Mouse (Mus musculus) MEL-GATA-1-ER (cell line): ENCODE measurements around the gene Eipr1.
"Not testable (repeated sequence)": the region's sequence is repeated elsewhere in the genome, so short reads cannot be mapped to it uniquely, and the experiment has no call there.

Experiments used
- DNase-seq: peaks from one replicate; pipeline ENCODE4 v3.0.0-alpha.2; 2012; ENCODE audit warnings: low read depth; ENCODE audit errors: extremely low read depth

Gene Eipr1

DNA sequence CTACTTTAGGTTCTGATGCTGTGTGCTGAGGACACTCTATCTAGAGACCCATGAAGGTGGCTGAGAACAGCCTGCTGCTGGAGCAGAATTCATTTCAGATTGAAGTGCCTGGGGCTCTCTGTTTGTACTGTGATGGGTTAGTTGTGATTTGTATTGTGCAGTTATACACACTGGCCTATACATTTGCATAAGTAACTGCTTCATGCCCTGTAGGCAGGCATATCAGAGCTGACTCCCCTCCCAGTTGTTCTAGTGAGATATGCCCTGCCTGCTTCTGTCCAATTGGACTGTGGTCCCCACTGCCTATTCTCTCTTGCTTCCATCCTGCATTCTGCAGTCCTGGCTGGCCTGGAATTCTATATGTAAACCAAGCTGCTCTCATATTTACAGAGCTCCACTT, 128.9 kb downstream of the Eipr1 start:
- no peak for DNase-seq

DNA sequence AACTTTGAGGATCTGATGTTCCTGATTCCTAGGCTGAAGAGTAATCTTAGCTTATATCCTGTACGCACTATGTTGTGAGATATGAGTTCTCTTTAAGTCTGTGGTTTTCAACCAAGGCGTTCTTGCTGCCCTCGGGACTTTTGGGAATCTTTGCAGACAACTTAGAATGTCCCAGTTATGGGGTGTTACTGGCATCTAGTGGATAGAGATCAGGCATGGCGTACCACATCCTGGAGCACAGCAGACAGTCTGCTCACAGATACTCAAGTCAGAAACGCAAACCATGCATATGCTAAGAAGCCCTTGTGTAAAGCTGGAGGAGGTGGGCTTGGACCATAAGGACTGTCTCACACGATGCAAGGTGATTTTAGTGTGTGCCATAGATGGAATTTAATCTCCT, 136.1 kb downstream of the Eipr1 start:
- no peak for DNase-seq

DNA sequence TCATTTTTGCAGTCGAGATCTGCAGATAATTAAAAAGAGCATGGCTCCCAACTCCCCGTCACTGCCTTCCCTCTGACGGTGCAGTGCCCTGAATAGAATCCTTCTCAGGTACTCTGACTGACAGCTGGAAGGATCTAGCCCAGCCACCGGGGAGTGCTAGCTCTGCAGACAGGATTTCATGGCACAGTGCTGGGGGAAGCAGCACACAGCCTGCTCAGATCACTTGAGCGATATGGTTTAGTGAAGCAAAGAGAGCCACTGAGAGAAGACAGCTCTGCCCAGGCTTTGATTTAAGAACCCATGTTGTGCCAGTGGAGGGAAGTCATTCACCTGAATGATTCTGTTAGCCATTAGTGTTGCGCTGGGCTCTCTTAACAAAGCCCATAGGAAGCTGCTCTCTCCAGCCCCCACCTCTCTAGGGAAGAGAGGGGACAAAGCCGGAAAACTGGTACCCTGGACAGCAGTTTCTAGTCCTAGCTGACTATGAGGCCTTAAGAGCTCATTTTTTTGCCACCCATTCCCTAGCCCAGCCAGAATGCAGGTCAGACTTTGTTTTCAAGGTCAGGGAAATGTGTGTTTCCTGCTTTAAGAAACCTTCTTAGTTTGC, 137.6 kb downstream of the Eipr1 start:
- DNase-seq = no peak

DNA sequence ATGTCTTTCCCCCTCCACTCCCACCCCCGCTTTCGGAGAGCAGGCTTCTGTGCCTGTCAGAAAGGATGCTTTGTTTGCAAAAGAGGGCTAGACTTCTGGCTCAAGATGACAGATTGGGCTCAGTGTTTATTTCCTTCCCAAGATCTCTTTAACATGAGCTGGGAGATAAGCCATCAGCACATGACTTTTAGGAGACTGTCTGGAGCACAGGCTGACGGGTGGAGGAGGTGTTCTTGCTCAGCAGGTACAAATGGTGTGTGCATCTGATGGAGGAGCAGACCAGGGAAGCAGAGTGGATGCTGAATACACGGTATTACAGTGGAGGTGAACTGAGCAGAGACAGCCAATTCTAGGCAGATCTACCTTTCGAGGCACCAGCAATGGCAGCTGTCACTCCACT, 139.9 kb downstream of the Eipr1 start:
- DNase-seq = no peak

DNA sequence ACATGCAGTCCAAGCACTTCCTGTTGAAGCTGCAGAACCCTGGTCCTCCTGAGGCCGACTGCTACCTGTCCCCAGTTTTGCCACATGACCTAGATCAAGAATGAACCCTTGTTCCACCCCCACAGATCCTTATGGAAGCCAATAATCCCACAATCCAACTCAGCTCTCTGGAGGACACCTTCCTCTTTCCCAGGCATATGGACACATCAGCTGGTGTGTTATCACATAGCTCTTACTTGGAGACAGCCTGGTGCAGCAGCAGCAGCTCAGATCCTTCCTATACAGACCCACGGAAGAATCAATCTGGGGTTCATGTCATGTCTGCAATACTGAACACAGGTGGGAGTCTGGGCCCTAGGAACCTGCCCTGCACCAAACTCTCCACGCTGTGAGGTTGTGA, 145.0 kb downstream of the Eipr1 start:
- DNase-seq = no peak

DNA sequence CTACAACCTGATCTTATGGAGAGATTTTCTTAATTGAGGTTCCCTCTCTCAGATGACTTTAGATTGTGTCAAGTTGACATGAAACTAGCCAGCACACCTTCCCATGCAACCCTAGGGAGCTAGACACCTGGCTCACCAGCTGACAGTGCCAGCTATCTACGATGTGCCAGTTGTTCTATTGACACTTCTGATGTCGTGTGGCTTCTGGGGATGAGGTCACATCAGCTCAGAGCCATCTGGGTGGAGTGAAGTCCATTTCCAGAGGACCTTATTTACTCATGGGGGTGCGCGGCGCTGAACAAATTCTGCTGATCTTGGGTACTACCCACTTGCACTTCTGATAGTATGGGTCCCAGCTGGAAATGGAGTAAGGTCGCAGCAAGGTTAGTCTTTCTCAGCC, 146.7 kb downstream of the Eipr1 start:
- no peak for DNase-seq

DNA sequence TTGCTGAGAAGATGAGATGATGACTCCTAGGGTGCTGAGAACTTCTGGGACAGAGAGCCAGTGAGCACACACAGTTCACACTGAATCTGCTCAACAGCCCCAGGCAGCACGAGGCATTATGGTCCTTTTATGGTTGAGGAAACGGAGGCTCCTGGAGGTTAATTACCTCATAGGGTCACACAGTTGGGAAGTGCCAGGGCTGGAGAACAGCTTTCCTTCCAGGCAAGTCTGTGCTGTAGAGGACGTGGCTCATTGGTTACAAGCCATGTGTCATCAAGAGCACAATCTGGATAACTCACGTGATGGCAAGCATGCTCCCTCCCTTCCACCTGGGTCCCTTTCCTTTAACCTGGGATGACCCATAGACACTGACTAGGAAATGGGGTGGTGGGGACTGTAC, 148.1 kb downstream of the Eipr1 start:
- DNase-seq = no peak

DNA sequence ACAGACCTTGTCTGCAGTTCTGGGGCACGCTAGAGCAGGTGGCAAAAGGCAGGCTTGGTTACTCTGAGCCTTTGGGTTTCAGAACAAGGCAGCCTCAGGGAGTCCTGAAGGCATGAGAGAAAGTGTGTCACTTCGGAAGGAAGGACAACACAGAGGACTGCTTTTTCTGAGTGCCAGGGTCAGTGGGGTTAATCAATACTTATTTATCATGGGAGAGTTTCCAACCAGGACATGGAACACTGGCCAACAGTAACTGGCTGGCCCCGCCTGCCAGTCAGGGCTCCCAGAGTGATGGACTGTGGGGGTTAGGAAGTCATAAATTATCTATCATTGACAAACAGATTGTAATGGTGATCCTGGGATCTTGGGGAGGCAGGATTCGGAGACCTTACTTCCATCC, 148.7 kb downstream of the Eipr1 start:
- DNase-seq = no peak

DNA sequence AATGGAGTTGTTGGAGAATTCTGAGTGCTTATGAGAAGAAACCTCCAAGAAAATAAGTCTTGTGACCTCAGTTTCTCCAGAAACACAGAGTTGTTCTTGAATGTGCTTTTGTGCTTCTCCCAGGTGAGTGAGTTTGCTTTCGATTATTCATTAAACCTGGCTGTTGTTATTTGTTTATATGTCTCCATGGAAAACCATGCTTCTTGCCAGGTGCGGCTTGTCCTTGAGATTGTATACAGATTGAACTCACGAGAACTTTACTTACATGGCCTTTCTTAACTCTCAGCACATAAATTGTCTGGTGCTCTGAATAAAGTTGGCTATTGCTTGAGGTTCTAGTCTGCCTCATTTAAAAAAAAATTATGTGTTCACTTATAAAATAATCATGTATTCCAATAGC, 150.5 kb downstream of the Eipr1 start:
- no peak for DNase-seq

DNA sequence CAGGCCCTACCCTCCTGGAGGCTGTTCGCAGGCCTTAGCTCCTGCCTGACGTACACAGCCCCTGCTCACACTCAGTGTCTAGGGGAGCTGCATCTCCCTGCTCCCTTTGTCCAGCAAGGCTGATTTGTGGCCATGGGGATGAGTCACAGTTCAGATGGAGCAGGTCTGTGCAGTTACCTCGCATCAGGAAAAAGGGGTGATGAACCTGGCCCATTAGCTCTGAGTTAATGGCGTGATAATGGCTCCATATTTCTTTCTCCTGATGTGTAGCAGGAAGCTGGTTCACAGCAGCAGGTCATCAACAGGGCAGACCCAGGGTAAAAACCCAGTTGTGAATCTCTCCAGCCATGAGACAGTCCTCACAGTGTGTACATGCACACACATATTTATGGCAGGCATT, 151.5 kb downstream of the Eipr1 start:
- DNase-seq = no peak

DNA sequence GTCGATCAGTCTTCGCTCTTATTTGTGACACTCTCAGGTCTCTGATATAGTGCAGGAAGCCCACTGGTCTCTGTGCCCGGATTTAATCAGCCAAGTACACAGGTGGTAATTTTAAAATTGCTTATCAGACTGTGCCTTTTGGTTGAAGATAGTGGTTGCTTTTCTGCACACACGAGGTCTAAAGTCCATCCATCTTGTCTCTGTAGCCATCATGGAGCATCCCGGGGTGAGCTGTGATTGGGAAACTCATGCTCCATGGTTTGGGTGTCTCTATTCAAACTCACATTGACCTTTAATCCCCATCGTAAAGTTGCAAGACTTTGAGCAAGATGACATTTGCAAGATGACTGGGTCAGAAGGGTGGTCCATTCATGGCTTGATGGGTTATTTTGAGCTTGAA, 153.9 kb downstream of the Eipr1 start:
- DNase-seq = no peak

DNA sequence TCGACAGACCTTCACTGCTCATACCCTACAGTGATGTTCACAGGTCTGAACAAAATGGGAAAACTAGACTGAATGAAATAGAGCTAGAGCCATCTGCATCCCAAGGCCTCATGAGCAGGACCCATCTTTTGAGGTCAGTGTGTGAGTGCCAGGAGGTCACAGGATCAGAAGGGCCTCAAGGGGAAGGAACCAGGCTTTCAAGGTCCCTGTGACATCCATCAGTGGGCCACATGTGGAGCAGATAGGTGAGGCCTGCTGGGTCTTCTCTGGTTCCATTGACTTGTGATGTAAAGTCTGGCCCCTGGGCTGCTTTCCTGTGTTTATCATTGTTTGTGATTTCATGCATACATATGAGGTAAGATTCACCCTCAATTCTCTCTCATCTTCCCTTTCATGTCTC, 154.4 kb downstream of the Eipr1 start:
- DNase-seq = no peak

DNA sequence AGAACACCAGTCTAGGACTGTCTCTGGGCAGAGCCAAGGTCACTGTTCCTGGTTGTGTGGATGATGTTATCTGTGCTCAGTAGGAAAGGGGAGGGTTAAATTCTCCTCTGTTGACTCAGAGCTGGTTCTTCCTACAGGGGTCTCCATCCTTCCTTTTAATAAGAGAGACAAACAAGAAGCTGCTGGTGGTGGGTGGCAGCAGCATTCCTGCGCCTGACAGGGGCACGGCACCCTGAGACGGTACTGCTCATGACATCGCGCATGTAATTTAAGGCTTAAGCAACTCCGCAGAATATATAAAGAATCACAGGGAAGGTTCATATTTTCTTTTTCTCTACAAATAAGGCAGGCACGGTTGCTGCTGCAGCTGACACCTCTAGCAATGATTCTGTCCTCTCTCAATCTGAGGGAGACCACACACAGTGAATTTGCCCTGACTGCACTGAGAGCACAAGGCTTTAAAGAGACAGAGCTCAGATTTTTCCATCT, 155.2 kb downstream of the Eipr1 start:
- DNase-seq = no peak

DNA sequence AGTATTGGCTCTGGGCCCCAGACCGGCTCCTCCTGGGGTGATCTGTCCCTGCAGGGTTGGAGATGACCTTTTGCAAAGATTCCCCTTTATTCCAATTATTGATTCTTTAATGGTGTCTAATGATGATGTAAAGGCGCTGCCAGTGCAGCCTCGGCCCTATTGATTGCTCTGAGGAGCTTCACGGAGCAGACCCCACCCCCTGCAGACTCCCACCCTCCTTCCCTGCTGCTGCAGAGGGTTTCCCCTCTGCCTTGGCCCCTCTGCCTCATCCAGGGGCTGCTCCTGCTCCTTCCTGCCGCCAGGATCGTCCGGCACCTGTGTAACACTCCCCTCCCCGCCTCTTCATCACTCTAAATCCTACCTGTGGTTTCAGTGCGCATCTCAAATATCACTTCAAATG, 156.2 kb downstream of the Eipr1 start:
- no peak for DNase-seq

DNA sequence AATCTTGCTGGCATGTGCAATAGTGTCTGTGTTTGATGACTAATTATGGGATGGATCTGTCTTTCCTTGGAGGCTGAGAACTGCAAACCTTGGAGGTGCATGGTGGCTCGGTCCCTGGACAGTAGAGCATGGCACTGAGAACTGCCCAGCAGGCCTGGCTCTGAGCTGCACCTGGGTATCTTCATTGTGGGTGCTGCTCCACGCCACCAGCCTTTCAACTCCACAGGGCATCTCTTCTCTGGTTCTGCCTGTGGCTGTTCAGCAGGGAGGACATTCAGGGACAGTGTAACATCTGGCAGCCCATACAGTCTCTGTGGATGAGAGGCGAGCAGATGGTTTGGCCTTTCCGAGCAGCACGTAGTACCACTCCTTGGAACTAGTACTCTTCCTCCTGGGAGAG, 158.2 kb downstream of the Eipr1 start:
- no peak for DNase-seq

DNA sequence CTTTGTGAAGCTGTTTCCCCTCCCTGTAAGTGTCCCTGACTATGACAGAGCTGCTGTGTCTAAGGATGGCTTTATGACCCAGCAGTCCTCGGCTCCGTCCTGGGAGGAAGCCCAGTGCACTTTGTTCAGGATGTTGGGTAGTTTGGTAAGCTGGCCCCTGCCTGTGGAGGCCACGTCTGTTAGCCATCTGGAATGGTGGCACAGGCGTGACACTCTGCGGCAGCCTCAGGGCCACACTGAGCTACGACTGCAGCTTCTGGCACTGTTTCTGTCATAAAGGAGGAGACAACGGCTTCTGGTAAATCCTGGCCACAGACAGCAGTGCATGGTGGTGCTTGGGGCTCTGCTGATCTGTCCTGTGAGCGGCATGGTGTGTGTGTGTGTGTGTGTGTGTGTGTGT, 159.0 kb downstream of the Eipr1 start:
- no peak for DNase-seq

DNA sequence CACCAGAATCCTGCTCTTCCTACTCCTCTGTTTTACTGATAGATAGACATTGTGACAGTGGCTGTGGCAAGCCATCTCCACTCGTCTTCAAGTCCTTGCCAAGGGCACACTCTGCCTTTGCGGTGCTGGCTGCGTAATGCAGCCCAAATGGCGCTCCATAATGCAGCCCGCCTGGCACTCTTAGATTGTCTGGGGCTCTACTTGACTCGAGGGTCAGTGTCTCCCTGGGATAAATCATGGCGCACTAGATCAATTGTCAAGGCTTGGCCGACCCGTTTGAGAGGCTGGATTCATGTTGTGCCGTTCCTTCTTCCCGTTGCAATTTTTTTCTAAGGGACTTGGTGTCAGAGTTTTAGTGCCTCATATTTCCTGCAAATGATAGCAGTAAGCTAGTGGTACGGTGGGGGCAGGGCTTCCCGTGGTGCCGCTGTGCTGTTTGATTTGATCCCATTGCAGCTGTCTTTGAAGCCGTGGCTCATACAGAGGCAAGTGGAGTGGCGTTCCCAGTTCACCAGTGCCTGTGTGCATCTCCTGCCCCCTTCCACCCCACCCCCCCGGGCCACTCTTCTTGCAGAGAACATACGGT, 160.8 kb downstream of the Eipr1 start:
- no peak for DNase-seq

DNA sequence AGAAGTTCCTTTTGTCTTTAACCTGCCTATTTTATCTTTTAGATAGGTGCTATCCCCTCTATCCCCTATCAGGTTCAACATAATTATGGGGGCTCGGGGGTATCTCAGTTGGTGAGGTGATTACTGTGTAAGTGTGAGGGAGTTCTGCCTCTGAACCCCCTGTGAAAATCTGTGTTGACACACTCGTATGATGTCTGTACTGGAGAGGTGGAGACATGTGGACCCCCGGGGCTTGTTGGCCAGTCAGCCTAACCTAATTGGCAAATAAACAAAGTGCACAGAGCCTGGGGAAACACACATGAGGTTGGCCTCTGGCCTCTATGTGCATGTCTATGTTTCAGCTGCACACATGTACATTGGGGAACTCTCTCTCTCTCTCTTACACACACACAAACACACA, 161.5 kb downstream of the Eipr1 start:
- no peak for DNase-seq

DNA sequence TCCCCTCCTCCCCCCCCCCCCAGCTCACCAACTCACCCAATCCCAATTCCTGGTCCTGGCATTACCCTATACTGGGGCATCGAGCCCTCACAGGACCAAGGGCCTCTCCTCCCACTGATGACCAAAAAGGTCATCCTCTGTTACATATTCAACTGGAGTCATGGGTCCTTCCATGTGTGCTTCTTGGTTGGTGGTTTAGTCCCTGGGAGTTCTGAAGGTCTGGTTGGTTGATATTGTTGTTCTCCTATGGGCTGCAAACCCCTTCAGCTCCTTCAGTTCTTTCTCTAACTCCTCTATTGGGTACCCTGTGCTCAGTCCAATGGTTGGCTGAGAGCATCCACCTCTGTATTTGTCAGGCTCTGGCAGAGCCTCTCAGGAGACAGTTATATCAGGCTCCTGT, 162.5 kb downstream of the Eipr1 start:
- DNase-seq = not testable (repeated sequence)
